Mouse (Mus musculus): ENCODE measurements at regions not wholly inside any gene's neighbourhood (a gene's known extent, or its start where the extent isn't known, plus 50 kb on each side); places are given as distances from the start of the nearest gene placed in this dataset.
A peak's percentile ranks its signal among the peaks of the same experiment; 100 is the strongest.

DNA sequence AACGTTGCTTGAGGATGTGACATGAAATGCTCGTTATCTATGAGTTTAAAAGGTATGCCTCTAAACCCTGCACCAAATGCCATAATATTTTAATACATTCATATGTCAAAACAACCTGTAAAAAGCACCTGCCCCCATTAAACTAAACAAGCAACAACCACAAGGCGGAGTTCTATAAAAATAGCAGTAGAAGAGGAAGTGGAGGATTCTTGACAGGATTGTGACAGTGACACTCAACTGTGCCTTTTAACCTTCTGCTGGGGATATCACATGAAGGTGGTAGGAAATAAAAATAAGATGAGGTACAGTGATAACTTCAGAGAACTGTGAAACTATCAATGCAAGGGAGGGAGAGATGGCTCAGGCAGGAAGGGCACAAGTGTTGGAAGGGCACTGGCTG lies 58.6 kb upstream of the Dbx2 start:
- DNase-seq (ENCODE audit: low spot score) = no peak

- DNase-seq (ENCODE audit: low spot score) = no peak
Observed at GRCm38 (mm10) chr15:95715941-95716340, 60.2 kb upstream of the Dbx2 start.

- no peak for DNase-seq (ENCODE audit: low spot score)
Observed at GRCm38 (mm10) chr15:95723699-95724098, 66.9 kb upstream of the Ano6 start.

DNA sequence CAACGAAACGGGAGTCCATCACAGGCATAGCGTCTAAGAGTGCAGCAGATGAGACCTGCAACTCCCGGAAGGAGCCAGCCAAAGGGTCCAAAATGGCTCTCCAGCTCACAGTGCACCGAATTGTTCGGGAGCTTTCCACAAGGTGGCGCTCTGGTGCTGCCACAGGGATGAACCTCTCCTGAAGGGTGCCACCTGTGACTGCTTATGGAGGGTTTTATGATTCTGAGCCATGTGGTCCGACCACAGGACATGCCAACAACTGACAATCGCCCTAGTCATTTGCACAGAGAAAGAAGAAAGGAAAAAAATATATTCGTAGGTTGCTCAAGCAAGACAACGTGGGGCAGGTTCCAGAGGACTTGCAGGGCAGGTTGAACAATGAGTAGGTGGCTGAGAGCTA lies 64.8 kb upstream of the Ano6 start:
- DNase-seq (ENCODE audit: low spot score) = peak; percentile 56

DNA sequence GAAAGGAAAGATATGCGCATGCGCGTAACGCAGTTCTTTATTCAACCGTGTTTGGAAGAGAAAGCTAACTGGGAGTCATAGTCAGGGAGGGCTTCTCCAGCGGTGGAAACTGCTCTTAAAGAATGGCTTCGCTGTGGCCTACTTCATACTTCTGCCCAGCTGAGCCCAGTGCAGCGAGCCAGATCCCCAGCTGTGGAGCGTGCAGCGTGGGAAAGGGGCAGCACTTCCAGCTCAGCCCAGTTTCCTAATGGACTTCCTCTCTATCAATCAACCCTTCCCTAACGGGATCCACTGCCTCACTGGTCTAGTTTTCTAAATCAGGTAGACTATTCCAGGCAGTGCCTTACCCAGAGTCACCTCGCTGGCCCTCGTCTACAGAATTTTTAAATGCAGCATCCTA lies 64.1 kb upstream of the Ano6 start:
- DNase-seq (ENCODE audit: low spot score) = no peak

- no peak for DNase-seq (ENCODE audit: low spot score)
Observed at GRCm38 (mm10) chr15:95735746-95736145, 54.9 kb upstream of the Ano6 start.

All from urinary bladder, adult 2 months (tissue).